In genomic region chr14:17055741-17056140, GRCm38 (mm10) we compare ENCODE assay signal across 21 mouse cellular contexts.
"Had no signal": no experiment of that assay in that cellular context is flagged by ENCODE, and none has a peak within 500 bp of the region (broad histone marks: within the 10 kb centered on the region; RNA-seq: fewer than 3 reads in every experiment).

No protein-coding gene starts in this region.

- H3K9ac ChIP-seq: kidney, embryonic 15.5 days; liver, embryonic 14.5 days; lung, embryonic 15.5 days; midbrain, embryonic 12.5 days; midbrain, embryonic 15.5 days; neural tube, embryonic 12.5 days; neural tube, embryonic 15.5 days had no signal

- H3K27ac ChIP-seq: kidney, embryonic 15.5 days; left cerebral cortex, adult 2 months; liver, embryonic 14.5 days; lung, embryonic 15.5 days; midbrain, embryonic 12.5 days; midbrain, embryonic 15.5 days; neural tube, embryonic 12.5 days; neural tube, embryonic 15.5 days had no signal

- H3K9me3 ChIP-seq: kidney, embryonic 15.5 days; lung, embryonic 15.5 days; midbrain, embryonic 12.5 days; midbrain, embryonic 15.5 days; neural tube, embryonic 12.5 days; neural tube, embryonic 15.5 days had no signal

- H3K4me1 ChIP-seq: midbrain, embryonic 12.5 days; midbrain, embryonic 15.5 days; neural tube, embryonic 12.5 days; neural tube, embryonic 15.5 days had no signal

- DNase-seq: kidney, adult 8-10 months; kidney, postnatal 10 days; kidney, postnatal 36 days; layer of hippocampus, postnatal 36 days; lung, adult 18-20 months; lung, postnatal 10 days; lung, postnatal 36 days; right cerebral cortex, adult 18-20 months; right cerebral cortex, postnatal 14 days; right cerebral cortex, postnatal 4 days; thymus, adult 18-20 months; thymus, postnatal 36 days had no signal

- H3K4me2 ChIP-seq: kidney, embryonic 15.5 days; lung, embryonic 15.5 days; midbrain, embryonic 12.5 days; midbrain, embryonic 15.5 days; neural tube, embryonic 12.5 days; neural tube, embryonic 15.5 days had no signal

- H3K27me3 ChIP-seq: kidney, embryonic 15.5 days; lung, embryonic 15.5 days; midbrain, embryonic 12.5 days; midbrain, embryonic 15.5 days; neural tube, embryonic 12.5 days; neural tube, embryonic 15.5 days had no signal

- H3K4me3 ChIP-seq: kidney, embryonic 15.5 days; left cerebral cortex, adult 2 months; lung, embryonic 15.5 days; midbrain, embryonic 12.5 days; midbrain, embryonic 15.5 days; neural tube, embryonic 12.5 days; neural tube, embryonic 15.5 days had no signal

- ATAC-seq: intestine, postnatal 0 days; midbrain, embryonic 15.5 days had no signal

- H3K36me3 ChIP-seq: kidney, embryonic 15.5 days; lung, embryonic 15.5 days; midbrain, embryonic 12.5 days; midbrain, embryonic 15.5 days; neural tube, embryonic 12.5 days; neural tube, embryonic 15.5 days had no signal
